Mouse (Mus musculus) heart, adult 2 months (tissue): ENCODE measurements around the gene Gm5800. TPM values are rescaled to one million over a fixed set of nuclear protein-coding genes. Genes with fewer than 3 reads are reported as not detected.

Experiments
- DNase-seq, 2 experiments: peaks; one replicate each; pipeline ENCODE4 v3.0.0; 2021
- H3K27ac ChIP-seq: fragments of 200-600 bp; 2 replicates; pipeline ENCODE4 v1.8.1; 2022
- H3K27me3 ChIP-seq: fragments of 200-500 bp; 2 replicates; pipeline ENCODE4 v1.6.1; 2012; ENCODE audit warnings: mild to moderate bottlenecking, low read length, inconsistent platforms, mixed read lengths; ENCODE audit not compliant: control insufficient read depth, insufficient read depth
- H3K36me3 ChIP-seq: fragments of 200-500 bp; 2 replicates; pipeline ENCODE4 v1.6.1; 2012; ENCODE audit warnings: low read length, inconsistent platforms; ENCODE audit not compliant: control insufficient read depth, insufficient read depth
- H3K4me1 ChIP-seq: fragments of 200-500 bp; 2 replicates; pipeline ENCODE4 v1.6.1; 2011; ENCODE audit warnings: low read length; ENCODE audit not compliant: control insufficient read depth, insufficient read depth
- H3K4me3 ChIP-seq: fragments of 200-600 bp; 2 replicates; pipeline ENCODE4 v1.8.1; 2022
- H3K79me2 ChIP-seq: fragments of 200-500 bp; replicated peaks from 2 replicates; pipeline ENCODE4 v1.6.1; 2012; ENCODE audit warnings: mild to moderate bottlenecking, inconsistent platforms, low read length, moderate library complexity, mixed read lengths; ENCODE audit not compliant: control insufficient read depth, insufficient read depth
- H3K9ac ChIP-seq: fragments of 200-500 bp; 2 replicates; pipeline ENCODE4 v1.6.1; 2012; ENCODE audit warnings: low read depth, mild to moderate bottlenecking, control low read depth, inconsistent platforms, low read length, mixed read lengths
- CTCF ChIP-seq: fragments of 200-600 bp; IDR thresholded peaks from 2 replicates; pipeline ENCODE4 v1.8.1; 2022; ENCODE audit warnings: antibody characterized with exemption, mild to moderate bottlenecking, moderate library complexity
- EP300 ChIP-seq: fragments of 200-500 bp; IDR thresholded peaks from 2 replicates; pipeline ENCODE4 v1.6.1; 2011; ENCODE audit warnings: low read depth, low read length, control low read depth; ENCODE audit not compliant: insufficient read depth
- POLR2A ChIP-seq: fragments of 200-500 bp; IDR thresholded peaks from 2 replicates; pipeline ENCODE4 v1.6.1; 2011; ENCODE audit warnings: mild to moderate bottlenecking, low read depth, low read length, control low read depth; ENCODE audit not compliant: insufficient read depth
- WGBS: fragments of 180-500 bp; shearing (Covaris S2); methylation state at CpG from one replicate; pipeline ENCODE4 v1.1.7; 2018; 5-methylcytosine and 5-hydroxymethylcytosine counted together
- intact Hi-C: fragments of 180-260 bp; cut with DNase I; formaldehyde crosslinking; loops from one replicate; pipeline ENCODE4 v1.15.1; 2025
- polyA plus RNA-seq: library from polyadenylated mRNA; depleted of rRNA; stranded (reverse); fragments of >200 nt; gene quantifications from 2 replicates; pipeline ENCODE4 v1.2.3, GENCODE M21; 2012; rRNA removed
- total RNA-seq, 2 experiments: library from RNA; stranded (reverse); gene quantifications; 2 replicates each; pipeline ENCODE4 v1.2.3; 2021

Gm5800 gene
- total and polyA plus RNA-seq, 3 experiments = not detected

DNA sequence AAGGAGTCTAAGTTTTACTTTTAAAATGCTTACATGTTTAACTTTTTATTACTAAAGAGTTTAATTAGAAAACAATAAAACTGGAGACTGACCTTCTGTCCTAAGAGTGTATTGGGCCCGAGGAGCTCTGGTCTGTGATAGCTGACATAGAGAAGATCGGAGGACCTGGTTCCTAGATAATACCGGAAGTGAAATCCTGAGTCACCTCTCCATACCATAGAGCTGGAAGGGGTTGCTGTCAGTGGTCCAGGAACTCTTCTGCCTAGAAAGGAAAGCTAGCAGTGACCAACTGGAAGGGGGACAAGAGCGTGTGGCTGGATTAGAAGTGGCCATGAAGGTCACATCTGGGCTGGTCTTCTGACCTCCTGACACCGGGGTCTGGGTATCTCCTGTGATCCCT, 39.7 kb downstream of the Gm5800 start:
- intact Hi-C loops = no loop called here

More for the DNA sequence above, 39.7 kb downstream of the Gm5800 start:
- H3K36me3 ChIP-seq = no peaks in the 10 kb centered on the region
- H3K4me3 ChIP-seq = no peak overlapping the region
- TF ChIP-seq CTCF (no peak), POLR2A (no peak), EP300 (no peak)
- no peaks in the 10 kb centered on the region for H3K79me2 ChIP-seq
- no peaks in the 10 kb centered on the region for H3K4me1 ChIP-seq
- no peaks in the 10 kb centered on the region for H3K27me3 ChIP-seq
- no peak overlapping the region for H3K27ac ChIP-seq
- DNase-seq = no peak
- no peak overlapping the region for H3K9ac ChIP-seq
- 83% methylated on average over 5 of the region's 5 CpGs for WGBS

Other genes with a start within 250 kb of the Gm5800 start
- not detected for gene Gm5622, start 164.4 kb downstream of the Gm5800 start, total RNA-seq
- gene Gm5622, start 164.4 kb downstream of the Gm5800 start, polyA plus RNA-seq = not detected in 2 replicates
- gene Gm17175, start 143.1 kb downstream of the Gm5800 start, total RNA-seq = not detected
- gene Gm17175, start 143.1 kb downstream of the Gm5800 start, polyA plus RNA-seq = not detected in 2 replicates
- gene Gm17174, start 125.0 kb downstream of the Gm5800 start, total RNA-seq = not detected
- gene Gm17174, start 125.0 kb downstream of the Gm5800 start, polyA plus RNA-seq = not detected in 2 replicates
- not detected for gene Gm17078, start 105.9 kb downstream of the Gm5800 start, total RNA-seq
- gene Gm17078, start 105.9 kb downstream of the Gm5800 start, polyA plus RNA-seq = not detected in 2 replicates
- gene Gm4181, start 81.5 kb downstream of the Gm5800 start, total RNA-seq = not detected
- not detected in 2 replicates for gene Gm4181, start 81.5 kb downstream of the Gm5800 start, polyA plus RNA-seq
- gene Gm17079, start 21.7 kb downstream of the Gm5800 start, total RNA-seq = not detected
- gene Gm17079, start 21.7 kb downstream of the Gm5800 start, polyA plus RNA-seq = not detected in 2 replicates
- not detected for gene Ang4, start 56.4 kb upstream of the Gm5800 start, total RNA-seq
- gene Ang4, start 56.4 kb upstream of the Gm5800 start, polyA plus RNA-seq = not detected in 2 replicates
- gene AY358078, start 82.9 kb upstream of the Gm5800 start, total RNA-seq = not detected
- gene AY358078, start 82.9 kb upstream of the Gm5800 start, polyA plus RNA-seq = not detected in 2 replicates
- gene Ear6, start 136.5 kb upstream of the Gm5800 start, total RNA-seq = not detected
- gene Ear6, start 136.5 kb upstream of the Gm5800 start, polyA plus RNA-seq = not detected in 2 replicates
- 10 to 100 TPM; 20.1 to 20.7 TPM for gene Mettl17, start 167.7 kb upstream of the Gm5800 start, total RNA-seq
- gene Mettl17, start 167.7 kb upstream of the Gm5800 start, polyA plus RNA-seq = 21.1 and 24.8 TPM in 2 replicates
- under 1 TPM; 0.16 to 0.25 TPM for gene Slc39a2, start 175.7 kb upstream of the Gm5800 start, total RNA-seq
- 0.53 and 1.7 TPM in 2 replicates for gene Slc39a2, start 175.7 kb upstream of the Gm5800 start, polyA plus RNA-seq
- gene Ndrg2, start 197.0 kb upstream of the Gm5800 start, total RNA-seq = 1,000 to 10,000 TPM; 1,274 to 1,571 TPM
- 2,120 and 2,574 TPM in 2 replicates for gene Ndrg2, start 197.0 kb upstream of the Gm5800 start, polyA plus RNA-seq
- not detected for gene Tppp2, start 201.2 kb upstream of the Gm5800 start, total RNA-seq
- gene Tppp2, start 201.2 kb upstream of the Gm5800 start, polyA plus RNA-seq = 0.16 and 0.32 TPM in 2 replicates
- gene Rnase13, start 205.6 kb upstream of the Gm5800 start, total RNA-seq = not detected
- not detected in 2 replicates for gene Rnase13, start 205.6 kb upstream of the Gm5800 start, polyA plus RNA-seq